Mouse (Mus musculus) layer of hippocampus, postnatal 25 days (tissue): ENCODE measurements at regions not wholly inside any gene's neighbourhood (a gene's known extent, or its start where the extent isn't known, plus 50 kb on each side); places are given as distances from the start of the nearest gene placed in this dataset.
A peak's percentile ranks its signal among the peaks of the same experiment; 100 is the strongest.

Experiments used
- DNase-seq, 2 experiments: peaks; one replicate each; pipeline ENCODE4 v3.0.0; 2022; ENCODE audit warnings: mixed read lengths in 2 of 2, low spot score in 1 of 2; ENCODE audit errors: extremely low spot score in 1 of 2

GRCm38 (mm10) chr10:37079535-37079934 lies 59.2 kb downstream of the Marcks start:
- DNase-seq = no peak

- DNase-seq = peak in 1 of 2 experiments; percentile 18
These were observed 60.3 kb downstream of the Marcks start for GRCm38 (mm10) chr10:37078439-37078838.

GRCm38 (mm10) chr10:37077741-37078140 lies 61.0 kb downstream of the Marcks start:
- no peak for DNase-seq

- DNase-seq = peak in 1 of 2 experiments; percentile 61
These were observed 65.9 kb downstream of the Marcks start for GRCm38 (mm10) chr10:37072834-37073233.

- DNase-seq = no peak
These were observed 66.7 kb downstream of the Marcks start for GRCm38 (mm10) chr10:37072061-37072460.

GRCm38 (mm10) chr10:37071420-37071819 lies 67.3 kb downstream of the Marcks start:
- no peak for DNase-seq
